Mouse (Mus musculus) layer of hippocampus, postnatal 25 days (tissue): ENCODE measurements around the gene Plk2. TPM values are rescaled to one million over a fixed set of nuclear protein-coding genes. Genes with fewer than 3 reads are reported as not detected.
"Not testable (repeated sequence)": the region's sequence is repeated elsewhere in the genome, so short reads cannot be mapped to it uniquely, and the experiment has no call there.

Experiments used
- DNase-seq, 2 experiments: peaks; one replicate each; pipeline ENCODE4 v3.0.0; 2022; ENCODE audit warnings: mixed read lengths in 2 of 2, low spot score in 1 of 2; ENCODE audit errors: extremely low spot score in 1 of 2
- total RNA-seq, 2 experiments: library from RNA; stranded (reverse); gene quantifications; 2 replicates each; pipeline ENCODE4 v1.2.3; 2021

Gene Plk2
- total RNA-seq, 2 experiments from 2014 or later: 252 to 262 TPM

DNA sequence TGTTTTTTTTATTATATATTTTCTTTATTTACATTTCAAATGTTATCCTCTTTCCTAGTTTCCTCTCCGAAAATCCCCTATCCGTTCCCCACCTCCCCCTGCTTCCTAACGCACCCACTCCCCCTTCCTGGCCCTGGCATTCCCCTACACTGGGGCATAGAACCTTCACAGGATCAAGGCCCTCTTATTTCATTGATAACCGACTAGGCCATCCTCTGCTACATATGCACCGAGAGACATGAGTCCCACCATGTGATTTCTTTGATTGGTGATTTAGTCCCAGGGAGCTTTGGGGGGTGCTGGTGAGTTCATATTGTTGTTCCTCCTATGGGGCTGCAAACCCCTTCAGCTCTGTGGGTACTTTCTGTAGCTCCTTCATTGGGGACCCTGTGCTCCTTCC, 9.8 kb downstream of the Plk2 start:
- DNase-seq: not testable (repeated sequence)

DNA sequence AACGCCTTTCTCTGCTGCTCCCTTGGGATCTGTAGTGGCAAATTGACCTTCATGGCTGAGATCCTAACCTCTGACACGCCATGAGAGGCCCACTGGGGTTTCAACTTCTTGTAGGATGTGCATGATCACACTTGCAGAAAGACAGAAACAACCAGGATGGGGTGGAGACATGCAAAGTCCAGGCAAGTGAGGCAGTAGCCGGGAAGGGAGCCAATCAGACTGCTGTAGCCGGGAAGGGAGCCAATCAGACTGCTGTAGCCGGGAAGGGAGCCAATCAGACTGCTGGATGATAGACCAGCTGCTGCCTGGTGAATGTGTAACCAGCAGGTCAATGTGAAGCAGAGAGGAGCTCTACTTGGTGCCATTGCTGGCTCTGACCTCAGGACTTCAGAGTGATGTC, 11.3 kb downstream of the Plk2 start:
- no peak for DNase-seq

DNA sequence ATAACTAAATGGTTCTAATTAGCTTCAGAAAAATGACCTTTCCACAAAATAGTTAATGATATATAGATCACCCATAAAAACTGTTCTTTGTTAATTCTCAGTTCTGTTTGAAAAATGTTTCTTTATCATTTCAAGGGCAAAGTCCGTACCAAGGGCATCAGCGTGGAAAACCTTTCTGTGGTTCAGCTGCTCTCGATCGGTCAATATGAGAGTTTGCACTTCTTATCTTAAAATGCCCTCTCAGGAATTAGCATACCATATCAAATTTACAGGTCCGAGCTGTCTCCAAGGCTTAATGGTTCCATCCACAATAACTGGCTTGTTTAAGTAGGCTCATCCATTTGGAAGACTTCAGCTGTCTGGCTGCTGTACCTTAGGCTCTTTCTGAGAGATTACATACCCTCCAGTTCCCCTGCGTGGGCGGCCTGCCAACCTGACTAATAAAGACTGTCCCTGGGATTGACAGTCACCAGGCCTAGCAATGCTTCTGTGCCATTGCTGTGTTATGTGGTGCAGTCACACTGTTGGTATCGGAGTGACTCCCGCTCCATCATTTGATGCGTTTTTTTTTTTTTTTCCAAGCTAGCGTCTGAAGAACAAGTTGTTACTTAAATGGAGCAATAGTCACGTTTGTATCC, 17.8 kb downstream of the Plk2 start:
- DNase-seq: no peak

DNA sequence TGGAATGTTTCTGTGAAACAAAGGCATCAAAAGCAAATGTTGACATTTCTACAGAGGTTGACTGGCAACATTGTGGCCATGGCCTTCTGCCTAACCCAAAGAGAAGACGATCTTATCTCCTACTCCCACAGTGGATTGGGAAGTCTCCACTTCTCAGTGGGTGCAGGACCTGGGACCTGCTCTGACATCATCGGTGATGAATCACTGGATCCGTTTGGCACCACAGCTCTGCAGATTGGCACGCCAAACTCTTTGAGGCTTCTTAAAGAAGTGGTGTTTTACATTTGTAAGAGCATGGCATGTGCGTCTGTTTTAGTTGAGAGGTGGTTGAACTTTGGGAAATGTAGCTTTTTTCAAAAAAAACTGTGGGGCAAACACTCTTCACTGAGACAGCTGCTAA, 23.8 kb downstream of the Plk2 start:
- no peak for DNase-seq

DNA sequence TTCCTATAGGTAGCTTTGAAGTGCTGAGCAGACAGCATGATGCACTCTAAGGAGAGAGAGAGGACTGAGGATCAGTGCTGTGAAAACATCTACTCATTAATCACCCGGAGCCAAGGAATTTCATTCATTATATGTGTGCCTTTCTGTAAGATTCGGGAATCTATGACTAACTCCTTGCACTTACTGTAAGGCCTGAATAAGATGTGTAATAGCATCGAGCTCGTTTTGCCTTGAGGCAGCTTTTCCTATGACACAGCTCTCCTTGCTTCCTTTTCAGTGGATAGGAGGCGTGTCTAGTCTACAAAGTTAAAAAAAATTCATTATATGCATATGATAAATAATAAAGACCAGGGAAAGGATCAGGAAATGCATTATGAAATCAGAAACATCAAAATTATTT, 24.8 kb downstream of the Plk2 start:
- no peak for DNase-seq

DNA sequence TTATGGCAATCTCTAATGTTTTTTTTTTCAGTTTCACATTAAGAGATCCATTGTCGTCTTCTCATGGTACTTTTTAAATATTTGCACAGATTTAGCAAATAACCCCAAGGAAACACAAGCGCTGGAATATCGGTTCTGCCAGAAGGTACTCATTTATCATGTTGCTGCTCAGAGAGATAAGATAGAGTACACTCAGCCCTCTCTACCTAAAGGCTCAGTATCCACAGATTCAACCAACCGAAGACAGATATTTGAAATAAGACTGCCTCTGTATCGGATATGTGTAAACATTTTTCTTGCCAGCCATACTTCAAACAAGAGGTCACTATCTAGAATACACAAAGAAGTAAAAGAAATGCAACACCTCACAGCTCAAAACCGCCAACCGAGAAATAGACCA, 27.6 kb downstream of the Plk2 start:
- DNase-seq: no peak

DNA sequence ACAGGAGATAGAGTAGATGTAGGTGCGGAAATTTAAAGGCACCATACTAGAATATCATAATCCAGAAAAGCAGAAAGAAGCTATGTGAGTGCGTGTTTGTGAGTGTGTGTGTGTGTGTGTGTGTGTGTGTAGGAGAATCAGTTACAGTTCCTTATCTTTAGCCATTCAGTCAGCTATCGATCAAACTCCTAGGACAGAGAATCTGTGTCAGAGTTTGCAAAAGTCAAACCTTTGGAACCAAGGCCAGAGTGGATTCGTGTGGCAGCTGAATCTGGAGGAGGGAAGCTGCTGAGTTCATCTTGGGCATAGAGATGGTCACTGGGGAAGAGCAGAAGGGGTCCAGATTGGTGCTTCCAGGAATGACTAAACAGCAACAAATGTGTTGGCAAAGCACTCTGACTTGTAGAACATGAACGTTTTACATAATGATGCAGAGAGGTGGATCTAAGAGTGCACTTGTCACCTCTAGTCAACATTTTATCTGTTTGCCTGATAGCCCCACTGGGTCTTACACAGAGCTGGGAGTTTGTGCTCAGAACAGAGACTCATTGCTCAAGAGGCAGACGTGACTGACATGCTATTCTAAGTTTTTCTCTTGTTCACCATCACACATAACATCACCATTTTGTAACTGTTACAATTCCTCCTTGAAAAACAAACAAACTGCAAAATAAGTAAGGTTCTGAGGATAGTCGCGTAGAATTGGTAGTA, 30.8 kb downstream of the Plk2 start:
- DNase-seq: no peak

DNA sequence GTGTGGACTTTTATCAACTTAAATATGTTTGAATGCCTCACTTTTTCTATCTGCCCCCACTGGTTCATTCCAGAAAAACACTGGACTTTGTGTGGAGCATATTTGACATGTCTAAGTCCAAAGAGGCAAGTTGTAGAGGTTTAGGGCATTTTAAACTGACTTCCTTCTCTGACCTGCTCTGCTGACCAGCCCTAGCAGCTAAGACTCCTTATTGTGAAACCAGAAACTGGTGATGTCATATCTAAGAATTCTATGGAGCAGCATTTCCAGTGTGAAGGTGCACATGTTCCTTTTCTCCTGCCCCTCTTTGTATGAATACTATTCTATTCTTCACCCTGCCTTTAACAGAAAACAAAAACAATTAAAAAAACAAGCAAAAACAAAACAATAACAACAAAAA, 36.5 kb downstream of the Plk2 start:
- no peak for DNase-seq

DNA sequence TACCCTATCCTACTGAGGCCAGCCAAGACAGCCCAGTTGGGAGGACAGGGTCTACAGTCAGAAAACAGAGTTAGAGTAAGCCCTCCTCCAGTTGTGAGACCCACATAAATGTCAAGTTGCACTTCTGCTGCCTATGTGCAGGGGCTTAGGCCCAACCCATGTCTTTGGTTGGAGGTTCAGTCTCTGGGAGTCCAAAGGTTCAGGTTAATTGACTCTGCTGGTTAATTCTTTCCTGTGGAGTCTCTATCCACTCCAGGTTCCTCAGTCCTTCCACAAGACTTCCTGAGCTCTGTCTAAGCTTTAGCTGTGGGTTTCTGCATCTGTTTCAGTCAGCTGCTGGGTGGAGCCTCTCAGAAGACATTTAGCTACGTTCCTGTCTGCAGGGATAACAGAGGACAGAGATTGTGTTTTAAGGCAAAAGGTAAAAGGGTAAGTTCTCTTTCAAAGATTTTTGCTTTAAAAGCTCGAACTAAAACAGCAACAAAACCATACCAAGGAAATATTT, 37.3 kb downstream of the Plk2 start:
- no peak for DNase-seq

DNA sequence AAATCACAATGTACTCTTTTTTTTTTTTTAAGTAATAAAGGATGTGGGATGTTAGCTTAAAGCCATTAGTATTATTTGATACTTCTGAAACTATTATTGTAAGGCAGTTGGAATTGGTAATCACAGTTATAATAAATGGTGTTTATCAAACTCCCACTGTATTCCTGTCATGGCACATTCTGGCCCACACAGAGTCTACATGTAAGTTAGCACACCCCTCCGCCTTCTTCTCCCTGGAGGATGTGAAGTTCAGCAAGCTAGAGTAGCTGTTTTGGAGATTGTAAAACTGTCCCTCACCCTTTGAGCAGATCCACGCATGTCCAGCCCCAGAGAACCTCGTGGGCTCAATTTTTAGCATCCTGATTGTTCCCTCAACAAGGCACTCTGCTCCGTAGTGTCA, 37.8 kb downstream of the Plk2 start:
- DNase-seq: no peak

DNA sequence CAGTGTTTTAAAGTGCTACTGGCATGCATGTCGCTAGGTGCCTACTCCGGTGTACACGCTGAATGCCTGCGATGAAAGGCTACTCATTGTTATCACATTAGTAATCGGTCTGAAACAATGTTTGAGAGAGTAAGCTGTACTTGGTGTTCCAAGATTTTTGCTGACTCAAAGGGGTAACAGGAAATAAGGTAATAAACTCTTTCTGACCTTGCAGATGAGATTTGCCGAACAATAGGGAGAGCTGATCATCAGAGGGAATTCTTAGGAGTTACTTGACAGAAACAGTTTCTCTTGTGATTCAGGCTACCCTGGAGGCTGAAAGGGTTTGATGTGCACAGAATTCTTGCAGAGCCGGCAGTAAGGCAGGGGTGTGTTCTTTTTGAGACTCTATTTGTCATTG, 41.8 kb downstream of the Plk2 start:
- DNase-seq: no peak

DNA sequence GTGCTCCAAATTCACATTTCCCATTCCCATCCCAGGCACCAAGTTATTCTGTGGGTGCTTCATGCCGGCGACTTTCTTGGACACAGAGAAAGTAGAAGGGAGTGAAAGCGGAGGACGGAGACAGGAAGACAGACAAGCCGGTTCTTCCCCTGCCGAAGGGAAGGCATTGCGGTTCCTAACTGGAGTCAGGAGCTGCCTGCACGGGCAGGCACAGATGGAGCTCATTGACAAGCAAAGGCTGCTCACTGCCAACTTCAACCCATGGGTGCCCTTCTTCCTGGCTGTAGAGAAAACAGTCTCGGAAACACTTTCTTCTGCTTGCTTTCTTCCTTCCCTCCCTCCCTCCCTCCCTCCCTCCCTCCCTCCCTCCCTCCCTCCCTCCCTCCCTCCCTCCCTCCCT, 43.8 kb downstream of the Plk2 start:
- DNase-seq: peak in 1 of 2 experiments; percentile 8

DNA sequence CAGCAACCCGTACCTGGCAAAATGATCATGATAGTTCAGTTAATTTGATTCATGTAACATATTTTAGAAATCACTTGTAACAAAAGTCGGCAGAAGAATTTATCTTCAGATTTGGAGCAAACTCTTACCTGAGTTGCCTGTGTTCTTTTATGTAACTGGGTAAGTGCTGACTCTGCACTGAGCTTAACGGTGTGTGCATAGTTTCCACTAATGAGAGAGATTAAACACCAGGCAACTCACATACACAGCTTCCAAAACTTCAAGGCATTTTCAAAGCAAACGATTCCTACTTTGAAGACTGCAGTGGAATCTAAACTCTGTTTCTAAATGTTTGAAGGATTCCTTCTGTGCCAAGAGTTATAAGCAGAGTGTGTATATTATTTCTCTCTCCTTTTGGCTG, 49.5 kb downstream of the Plk2 start:
- no peak for DNase-seq

DNA sequence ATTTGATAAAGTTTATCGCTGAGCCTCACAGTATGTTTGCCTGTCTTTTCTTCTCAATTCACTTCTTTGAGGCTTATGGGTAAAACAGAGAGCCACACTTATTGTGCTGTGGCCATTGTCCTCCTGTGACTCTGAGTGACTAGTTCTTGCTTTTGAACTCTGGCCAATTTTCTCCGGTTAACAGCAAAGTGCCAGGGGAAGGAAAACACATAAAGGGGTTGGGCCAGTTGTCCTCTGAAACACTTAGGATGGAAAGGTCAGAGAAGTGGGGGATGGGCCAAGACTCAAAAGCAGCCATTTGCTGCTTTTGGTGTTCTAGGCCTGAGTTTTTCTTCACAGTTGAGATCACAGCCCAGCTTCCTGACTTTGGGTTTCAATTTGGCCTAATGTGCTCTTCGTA, 50.0 kb downstream of the Plk2 start:
- no peak for DNase-seq

DNA sequence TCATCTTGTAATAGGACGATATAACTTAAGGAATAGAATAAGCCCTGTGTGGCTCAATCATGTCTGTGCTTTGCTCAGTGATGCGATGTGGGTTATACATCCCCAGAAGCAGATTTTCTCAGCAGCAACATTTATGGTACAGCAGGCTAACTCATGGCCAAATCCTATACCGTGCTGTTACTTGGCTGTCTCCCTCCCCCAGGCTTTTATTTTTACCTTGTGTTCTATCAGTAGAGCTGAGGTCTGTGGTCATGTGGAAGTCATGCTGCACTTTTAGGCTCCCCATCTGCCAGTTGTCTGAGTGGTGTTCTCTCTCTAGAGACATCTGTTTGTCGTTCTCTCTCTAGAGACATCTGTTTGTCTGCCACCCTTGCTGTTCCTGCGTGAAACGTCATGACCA, 51.6 kb downstream of the Plk2 start:
- no peak for DNase-seq

DNA sequence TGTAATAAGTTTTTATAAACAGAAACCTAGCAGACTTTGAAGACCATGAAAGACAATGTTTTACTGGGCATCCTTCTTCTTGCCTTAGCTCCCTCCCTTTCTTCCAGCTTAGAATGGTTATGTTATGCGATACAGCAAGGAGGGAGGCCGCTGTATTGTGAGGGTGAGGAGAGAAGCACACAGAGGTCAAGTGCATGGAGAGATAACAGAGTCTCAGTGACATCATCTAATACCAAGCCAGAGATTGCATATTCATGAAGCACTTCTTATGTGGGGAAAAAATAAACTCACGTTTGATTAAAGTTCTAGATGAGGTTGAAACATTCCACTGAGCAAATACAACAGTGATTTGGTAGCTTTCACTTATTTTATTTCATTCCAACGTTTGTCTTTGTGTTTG, 55.2 kb downstream of the Plk2 start:
- no peak for DNase-seq

Other genes starting within 250 kb of the Plk2 start
- gene Rab3c, start 114.0 kb upstream of the Plk2 start, total RNA-seq: 100 to 1,000 TPM; 180 to 190 TPM
- gene Gapt, start 37.8 kb upstream of the Plk2 start, total RNA-seq: not detected